Mouse (Mus musculus): ENCODE measurements around the gene Gmppb. TPM values are rescaled to one million over a fixed set of nuclear protein-coding genes. Genes with fewer than 3 reads are reported as not detected.
A peak's percentile ranks its signal among the peaks of the same experiment; 100 is the strongest.

Gmppb gene
- polyA plus RNA-seq, 1 experiment from 2014 or later, result 36.2 TPM

DNA sequence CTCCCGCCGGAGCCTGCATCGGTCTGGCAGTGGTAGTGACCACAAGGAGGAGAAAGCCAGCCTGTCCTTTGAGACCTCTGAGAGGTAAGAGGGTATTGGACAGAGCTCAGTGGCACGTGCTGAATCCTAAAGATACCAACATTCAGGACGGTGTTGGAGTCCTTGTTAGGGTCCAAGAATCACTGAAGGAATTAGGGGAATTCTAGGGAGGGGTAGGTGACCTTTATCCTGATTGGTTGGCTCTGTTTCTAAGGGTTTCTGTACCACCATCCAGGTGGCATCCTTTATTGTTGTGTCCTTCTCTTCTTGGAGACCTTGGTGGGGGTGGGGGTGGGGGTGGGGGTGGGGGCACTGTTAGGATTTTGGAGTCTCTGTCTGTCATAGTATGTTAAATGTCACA lies 16.9 kb upstream of the Gmppb start:
- 92% methylated on average over 5 of the region's 5 CpGs for WGBS
- Histone ChIP-seq H3K4me1 (no peaks in the 10 kb centered on the region), H3K4me2 (replicated peaks) (no peak overlapping the region), H3K4me3 (no peak overlapping the region), H3K27ac (no peak overlapping the region), H3K27me3 (no peaks in the 10 kb centered on the region), H3K9ac (no peak overlapping the region), H3K9me3 (0 out of 2 replicates have a peak, but pooled peaks cover 3% of the 10 kb centered on the region), H3K36me3 (peaks cover 73% of the 10 kb centered on the region)
- no peak for ATAC-seq (ENCODE audit: low FRiP score, low read depth)

DNA sequence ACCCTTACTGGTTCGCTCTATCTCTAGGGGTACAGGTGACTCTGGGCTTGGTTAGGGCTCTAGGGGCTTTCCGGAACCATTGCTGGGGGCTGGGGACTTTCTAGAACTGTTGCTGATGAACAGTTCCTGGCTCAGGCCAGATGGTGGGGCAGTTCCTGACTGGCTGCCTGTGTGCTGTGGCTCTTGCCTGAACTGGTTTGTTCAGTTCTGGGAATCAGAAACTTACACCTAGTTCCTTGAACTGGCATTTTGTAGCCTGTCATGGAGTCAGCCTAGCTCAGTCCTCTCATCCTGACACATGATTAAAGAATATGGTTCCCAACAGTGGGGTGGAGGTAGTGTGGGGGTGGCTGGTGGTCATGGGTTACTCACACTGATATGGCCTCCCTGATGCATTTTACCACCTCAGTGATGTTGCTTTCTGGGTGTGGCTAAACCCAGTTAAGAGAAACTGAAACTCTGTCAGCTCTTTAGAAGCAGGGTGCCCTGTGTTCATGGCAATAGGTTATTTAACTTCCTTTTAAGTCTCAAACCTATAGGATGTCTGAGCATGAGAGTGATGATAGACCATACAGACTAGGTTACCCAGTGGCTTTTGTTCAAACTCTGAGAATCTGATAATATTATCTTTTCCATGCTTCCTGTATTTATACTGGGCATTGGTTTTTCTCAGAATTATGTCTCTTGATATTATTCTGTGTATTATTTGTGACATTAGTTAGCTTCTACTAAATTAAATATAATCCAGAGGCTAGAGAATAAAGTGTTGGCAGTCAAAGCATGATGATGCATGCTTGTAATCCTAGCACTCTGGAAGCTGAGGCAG lies 13.5 kb upstream of the Gmppb start:
- H3K9me3 ChIP-seq, result no peaks in the 10 kb centered on the region
- no peak overlapping the region for H3K4me3 ChIP-seq
- no peak for ATAC-seq (ENCODE audit: low FRiP score, low read depth)
- H3K27ac ChIP-seq, result no peak overlapping the region
- no peaks in the 10 kb centered on the region for H3K27me3 ChIP-seq
- H3K4me1 ChIP-seq, result no peaks in the 10 kb centered on the region
- 95% methylated on average over 2 of the region's 2 CpGs for WGBS
- H3K4me2 ChIP-seq (replicated peaks), result no peak overlapping the region
- H3K36me3 ChIP-seq, result peaks cover 74% of the 10 kb centered on the region
- no peak overlapping the region for H3K9ac ChIP-seq

DNA sequence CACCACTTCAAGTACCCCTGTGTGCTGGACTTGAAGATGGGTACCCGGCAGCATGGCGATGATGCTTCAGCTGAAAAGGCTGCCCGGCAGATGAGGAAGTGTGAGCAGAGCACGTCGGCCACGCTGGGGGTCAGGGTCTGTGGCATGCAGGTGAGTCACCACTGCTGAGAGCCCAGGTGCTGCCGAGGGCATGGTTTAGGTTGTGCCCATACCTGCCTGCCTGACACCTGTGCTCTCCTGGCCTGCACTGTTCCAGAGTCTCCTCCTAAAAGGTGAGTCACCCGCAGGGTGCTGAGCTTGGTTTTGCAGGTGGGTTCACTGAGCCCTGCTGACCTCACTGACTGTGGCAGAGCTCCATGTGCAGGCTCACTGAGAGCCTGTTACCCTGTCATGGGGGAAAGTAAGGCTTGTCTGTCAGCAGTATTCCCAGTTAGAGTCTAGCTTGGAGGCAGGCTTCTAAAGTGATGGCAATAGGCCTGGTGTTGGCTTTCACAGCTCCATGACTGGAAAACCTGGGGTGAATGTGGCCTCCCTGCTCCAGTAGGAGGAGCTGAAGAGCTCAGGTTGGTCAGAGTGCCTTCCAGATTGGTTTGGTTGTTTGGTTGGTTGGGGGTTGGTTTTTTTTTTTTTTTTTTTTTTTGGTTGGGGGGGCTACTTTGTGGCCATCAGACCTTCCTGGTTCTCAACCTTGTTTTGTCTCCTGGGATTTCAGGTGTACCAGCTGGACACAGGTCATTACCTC lies 4.1 kb upstream of the Gmppb start:
- H3K4me1 ChIP-seq, result peaks cover 19% of the 10 kb centered on the region
- no peak overlapping the region for H3K27ac ChIP-seq
- peaks cover 67% of the 10 kb centered on the region for H3K36me3 ChIP-seq
- H3K9me3 ChIP-seq, result no peaks in the 10 kb centered on the region
- H3K9ac ChIP-seq, result no peak overlapping the region
- 93% methylated on average over 8 of the region's 8 CpGs for WGBS
- no peak overlapping the region for H3K4me2 ChIP-seq (replicated peaks)
- H3K27me3 ChIP-seq, result no peaks in the 10 kb centered on the region
- no peak for ATAC-seq (ENCODE audit: low FRiP score, low read depth)
- H3K4me3 ChIP-seq, result no peak overlapping the region

DNA sequence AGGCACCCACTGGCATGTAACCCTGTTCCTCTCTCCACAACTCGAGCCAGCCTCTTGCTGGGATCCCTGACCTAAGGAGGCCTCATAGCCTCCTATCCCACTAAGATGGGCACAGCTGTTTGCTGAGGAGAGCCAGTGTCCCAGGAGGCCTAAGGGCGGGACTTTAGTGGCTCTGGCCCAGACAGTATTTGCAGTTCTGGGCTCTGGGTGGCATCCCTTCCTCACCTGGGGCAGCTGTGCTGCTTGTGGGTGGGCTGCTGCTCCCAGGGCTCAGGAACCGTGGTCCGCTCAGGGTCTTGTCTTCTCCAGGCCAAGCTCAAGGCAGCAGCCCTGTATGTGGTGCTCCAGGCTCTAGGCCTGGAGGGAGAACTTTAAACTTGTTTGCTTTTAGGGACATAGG lies 2.5 kb upstream of the Gmppb start:
- H3K4me1 ChIP-seq, result peaks cover 23% of the 10 kb centered on the region
- no peak for ATAC-seq (ENCODE audit: low FRiP score, low read depth)
- no peaks in the 10 kb centered on the region for H3K27me3 ChIP-seq
- H3K36me3 ChIP-seq, result peaks cover 69% of the 10 kb centered on the region
- H3K9ac ChIP-seq, result 0 out of 2 replicates have a peak overlapping the region, but pooled peaks have one; percentile 26
- H3K4me3 ChIP-seq, result no peak overlapping the region
- H3K9me3 ChIP-seq, result no peaks in the 10 kb centered on the region
- WGBS, result 90% methylated on average over 4 of the region's 4 CpGs
- H3K4me2 ChIP-seq (replicated peaks), result no peak overlapping the region
- no peak overlapping the region for H3K27ac ChIP-seq

DNA sequence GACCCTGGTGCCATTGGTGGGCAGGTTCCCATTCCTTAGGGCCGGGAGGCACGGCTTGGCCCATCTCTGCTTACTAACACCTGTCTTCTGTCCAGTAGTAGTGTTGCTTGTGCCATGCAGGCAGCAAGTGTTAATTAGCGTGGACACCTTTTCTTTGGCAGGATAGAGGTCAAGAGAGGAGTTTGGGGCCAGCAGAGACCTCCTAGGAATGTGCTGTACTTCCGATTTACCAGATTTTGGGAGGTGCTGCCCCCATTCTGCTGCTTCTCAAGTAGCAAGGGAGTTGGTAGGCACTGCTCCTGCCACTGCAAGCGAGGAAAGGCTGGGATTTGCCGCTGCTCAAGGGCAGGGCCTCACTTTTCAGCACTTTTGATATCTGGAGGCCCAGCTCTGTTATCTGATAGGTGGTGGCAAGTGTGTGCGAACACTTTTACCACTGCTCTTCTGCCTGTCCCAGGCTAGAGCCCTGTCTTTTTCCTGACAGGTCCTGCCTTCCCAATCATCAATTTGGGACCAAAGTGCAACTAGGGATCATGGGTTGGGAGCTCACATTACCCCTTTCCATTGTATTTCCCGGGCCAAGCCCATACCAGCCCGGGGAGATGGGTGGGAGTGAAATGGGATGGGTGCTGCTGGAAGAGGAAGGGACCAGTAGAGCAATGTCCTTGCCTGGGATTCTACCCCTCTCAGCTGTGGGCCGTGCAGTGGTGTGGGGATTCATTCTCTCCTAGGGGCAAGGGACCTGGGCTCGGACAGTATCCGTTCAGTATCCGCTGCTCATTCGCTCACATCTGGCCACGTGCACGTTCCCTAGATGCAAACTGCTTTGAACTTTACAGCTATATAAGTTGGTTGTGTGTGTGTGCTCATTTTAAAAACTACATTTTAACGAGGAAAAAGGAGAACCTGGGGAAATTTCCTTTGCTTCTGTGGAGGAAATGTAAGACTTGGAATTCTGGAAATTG lies 1.2 kb upstream of the Gmppb start:
- Histone ChIP-seq H3K27ac (0 out of 2 replicates have a peak overlapping the region, but pooled peaks have one; percentile 67), H3K4me3 (peak overlapping the region; percentile 81), H3K36me3 (peaks cover 65% of the 10 kb centered on the region), H3K4me1 (peaks cover 30% of the 10 kb centered on the region), H3K9ac (peak overlapping the region; percentile 48; the same call in 1 of the 2 replicates), H3K9me3 (no peaks in the 10 kb centered on the region), H3K4me2 (replicated peaks) (peak overlapping the region; percentile 92), H3K27me3 (no peaks in the 10 kb centered on the region)
- ATAC-seq (ENCODE audit: low FRiP score, low read depth), result no peak
- whole genome bisulfite sequencing, result 47% methylated on average over 17 of the region's 17 CpGs

DNA sequence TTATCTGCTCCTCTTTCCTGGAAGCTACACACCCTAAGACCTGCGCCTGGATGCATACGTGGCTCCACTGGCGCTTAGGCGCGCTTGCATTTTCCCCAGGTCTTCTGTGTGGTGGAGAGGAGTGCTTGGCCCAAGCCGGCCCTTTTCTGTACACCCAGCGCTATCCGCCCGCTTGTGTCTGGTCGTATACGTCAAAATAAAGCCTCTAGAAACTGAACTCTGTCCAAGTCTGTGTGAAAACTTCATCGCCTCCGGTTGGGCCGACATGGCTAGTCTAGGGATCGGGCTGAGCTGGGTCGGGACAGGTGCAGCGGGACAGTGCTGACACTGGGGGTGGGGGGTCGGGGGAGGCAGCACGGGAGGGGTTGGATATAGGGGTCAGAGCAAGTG lies 481 bp upstream of the Gmppb start:
- H3K4me1 ChIP-seq, result peaks cover 37% of the 10 kb centered on the region
- peaks cover 62% of the 10 kb centered on the region for H3K36me3 ChIP-seq
- 2% methylated on average over 19 of the region's 19 CpGs for WGBS
- no peaks in the 10 kb centered on the region for H3K9me3 ChIP-seq
- H3K27me3 ChIP-seq, result no peaks in the 10 kb centered on the region
- peak overlapping the region; percentile 67; the same call in 1 of the 2 replicates for H3K27ac ChIP-seq
- peak overlapping the region; percentile 81 for H3K4me3 ChIP-seq
- peak overlapping the region; percentile 92 for H3K4me2 ChIP-seq (replicated peaks)
- ATAC-seq (ENCODE audit: low FRiP score, low read depth), result no peak; the same call in 1 of the 2 replicates
- H3K9ac ChIP-seq, result peak overlapping the region; percentile 48; the same call in 1 of the 2 replicates

DNA sequence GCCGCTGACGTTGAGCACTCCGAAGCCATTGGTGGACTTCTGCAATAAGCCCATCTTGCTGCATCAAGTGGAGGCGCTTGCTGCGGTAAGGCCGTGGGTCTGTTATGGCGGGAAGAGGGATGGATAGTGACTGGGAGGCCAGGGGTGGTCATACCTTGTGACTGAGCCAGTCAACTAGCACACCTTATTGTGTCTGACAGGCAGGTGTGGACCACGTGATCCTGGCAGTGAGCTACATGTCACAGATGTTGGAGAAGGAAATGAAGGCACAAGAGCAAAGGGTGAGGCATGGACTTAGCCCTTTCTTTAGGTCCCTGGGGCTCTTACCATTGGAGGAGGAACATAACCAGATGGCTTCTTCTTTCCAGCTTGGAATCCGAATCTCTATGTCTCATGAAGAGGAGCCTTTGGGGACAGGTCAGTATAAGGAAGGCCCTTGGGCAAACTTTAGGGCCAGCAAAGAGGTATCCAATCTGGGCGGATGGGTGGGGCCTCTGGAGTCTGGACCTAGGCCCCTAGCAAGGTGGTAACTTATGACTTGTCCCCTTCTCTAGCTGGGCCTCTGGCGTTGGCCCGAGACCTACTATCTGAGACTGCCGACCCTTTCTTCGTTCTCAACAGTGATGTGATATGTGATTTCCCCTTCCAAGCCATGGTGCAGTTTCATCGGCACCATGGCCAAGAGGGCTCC lies 664 bp downstream of the Gmppb start:
- Histone ChIP-seq H3K36me3 (peaks cover 69% of the 10 kb centered on the region), H3K4me1 (peaks cover 38% of the 10 kb centered on the region), H3K27ac (no peak overlapping the region; the same call in 1 of the 2 replicates), H3K4me2 (replicated peaks) (peak overlapping the region; percentile 92), H3K9me3 (no peaks in the 10 kb centered on the region), H3K9ac (peak overlapping the region; percentile 83), H3K4me3 (peak overlapping the region; percentile 81), H3K27me3 (no peaks in the 10 kb centered on the region)
- ATAC-seq (ENCODE audit: low FRiP score, low read depth), result peak; percentile 7; the same call in 1 of the 2 replicates
- WGBS, result 42% methylated on average over 15 of the region's 15 CpGs

DNA sequence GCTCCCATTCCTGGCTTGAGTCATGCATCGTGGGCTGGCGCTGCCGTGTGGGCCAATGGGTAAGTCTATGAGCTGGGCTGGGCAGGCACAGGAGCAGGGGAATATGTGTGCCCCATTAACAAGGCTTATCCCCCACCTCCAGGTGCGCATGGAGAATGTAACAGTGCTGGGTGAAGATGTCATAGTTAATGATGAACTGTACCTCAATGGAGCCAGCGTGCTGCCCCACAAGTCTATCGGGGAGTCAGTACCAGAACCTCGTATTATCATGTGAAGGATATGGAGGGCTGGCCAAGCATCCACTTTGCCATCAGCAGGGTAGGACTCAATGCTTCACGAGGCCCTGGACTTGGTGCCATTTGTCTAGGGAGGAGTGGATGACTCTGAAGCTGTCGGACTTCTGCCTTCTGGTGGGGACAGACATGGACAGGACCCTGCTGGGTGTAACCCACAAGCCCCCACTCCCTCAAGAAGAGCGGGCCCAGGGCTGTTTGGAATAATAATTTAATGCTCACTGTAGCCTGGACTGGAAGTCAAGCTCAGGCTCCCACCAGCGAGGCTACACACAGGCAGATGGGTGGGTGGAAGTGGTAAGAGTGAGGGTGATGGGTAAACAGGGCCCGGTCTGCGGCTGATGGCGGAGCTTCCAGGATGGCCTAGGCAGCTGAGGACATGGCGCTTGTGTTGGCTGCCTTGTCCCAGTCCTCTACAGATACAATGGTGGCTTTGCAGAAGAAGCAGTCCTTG lies 2.3 kb downstream of the Gmppb start:
- WGBS, result 94% methylated on average over 15 of the region's 15 CpGs
- peaks cover 69% of the 10 kb centered on the region for H3K36me3 ChIP-seq

DNA sequence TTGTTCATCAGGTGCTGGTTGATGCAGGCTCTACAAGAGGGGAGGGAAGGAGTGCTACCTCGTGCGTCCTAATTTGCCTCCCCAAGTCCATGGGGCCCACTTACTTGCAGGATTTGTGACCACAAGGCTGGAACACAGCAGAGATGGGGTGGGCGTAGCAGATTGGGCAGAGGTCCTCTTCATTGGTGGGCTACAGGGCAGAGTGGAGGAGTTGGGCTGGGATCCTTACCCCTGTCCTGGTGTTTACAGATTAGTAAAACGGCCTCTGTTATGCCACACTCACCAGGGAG lies 2.8 kb downstream of the Gmppb start:
- H3K36me3 ChIP-seq, result peaks cover 69% of the 10 kb centered on the region
- H3K9ac ChIP-seq, result no peak overlapping the region
- no peak overlapping the region for H3K4me3 ChIP-seq
- no peak overlapping the region for H3K4me2 ChIP-seq (replicated peaks)
- no peak overlapping the region for H3K27ac ChIP-seq
- ATAC-seq (ENCODE audit: low FRiP score, low read depth), result no peak
- H3K4me1 ChIP-seq, result peaks cover 38% of the 10 kb centered on the region
- WGBS, result 80% methylated on average over 4 of the region's 4 CpGs
- H3K9me3 ChIP-seq, result no peaks in the 10 kb centered on the region
- no peaks in the 10 kb centered on the region for H3K27me3 ChIP-seq

More for the DNA sequence above, 2.3 kb downstream of the Gmppb start:
- H3K27ac ChIP-seq, result no peak overlapping the region
- H3K4me3 ChIP-seq, result no peak overlapping the region
- no peak overlapping the region for H3K9ac ChIP-seq
- H3K4me2 ChIP-seq (replicated peaks), result no peak overlapping the region
- no peak for ATAC-seq (ENCODE audit: low FRiP score, low read depth)
- no peaks in the 10 kb centered on the region for H3K27me3 ChIP-seq
- H3K4me1 ChIP-seq, result peaks cover 38% of the 10 kb centered on the region
- no peaks in the 10 kb centered on the region for H3K9me3 ChIP-seq

DNA sequence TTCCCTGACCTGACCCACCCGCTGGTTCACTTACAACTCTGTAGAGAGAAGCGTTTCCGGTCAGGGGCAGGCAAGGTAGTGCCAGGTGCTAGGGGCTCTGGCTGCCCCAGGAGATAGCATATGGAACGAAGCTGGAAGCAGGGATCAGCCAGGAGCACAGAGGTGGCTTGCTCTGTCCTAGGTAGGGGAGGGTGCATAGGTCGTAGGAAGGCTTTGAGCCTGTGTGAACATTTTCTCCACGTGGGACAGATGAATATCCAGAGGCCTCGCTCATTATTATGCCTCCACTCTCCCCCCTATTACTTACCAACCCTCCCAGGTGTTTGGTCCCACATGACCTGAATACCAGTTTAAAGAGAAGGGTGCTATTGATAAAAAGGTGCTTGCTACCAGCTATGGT lies 3.4 kb downstream of the Gmppb start:
- peaks cover 37% of the 10 kb centered on the region for H3K4me1 ChIP-seq
- H3K36me3 ChIP-seq, result peaks cover 69% of the 10 kb centered on the region
- H3K9me3 ChIP-seq, result no peaks in the 10 kb centered on the region
- WGBS, result 73% methylated on average over 7 of the region's 7 CpGs
- ATAC-seq (ENCODE audit: low FRiP score, low read depth), result no peak
- no peak overlapping the region for H3K9ac ChIP-seq
- H3K27me3 ChIP-seq, result no peaks in the 10 kb centered on the region
- H3K27ac ChIP-seq, result no peak overlapping the region; the same call in 1 of the 2 replicates
- no peak overlapping the region for H3K4me2 ChIP-seq (replicated peaks)
- H3K4me3 ChIP-seq, result no peak overlapping the region

Data from limb, embryonic 13.5 days (tissue).